Mouse (Mus musculus) CH12.LX (cell line): Measurements from ENCODE around the gene Plxna2. TPM values are rescaled to one million over a fixed set of nuclear protein-coding genes. Genes with fewer than 3 reads are reported as not detected.

Experiments used
- DNase-seq: peaks from one replicate; pipeline ENCODE4 v3.0.0-alpha.2; 2013; ENCODE audit errors: extremely low read depth
- H3K27ac ChIP-seq: 2 replicates; pipeline ENCODE4 v1.5.1; 2012; ENCODE audit warnings: low read depth, mild to moderate bottlenecking, control low read depth, moderate library complexity; ENCODE audit not compliant: insufficient read depth
- H3K27me3 ChIP-seq: replicated peaks from 2 replicates; pipeline ENCODE3; 2012; ENCODE audit warnings: inconsistent platforms
- H3K36me3 ChIP-seq, 2 experiments: replicated peaks in 1 of 2; 2 replicates each; pipeline versions ENCODE3 to v1.6.1; 2012; ENCODE audit warnings: inconsistent platforms in 1 of 2, low read length in 1 of 2, mild to moderate bottlenecking in 1 of 2, mixed read lengths in 1 of 2, moderate library complexity in 1 of 2; ENCODE audit not compliant: control insufficient read depth in 1 of 2, insufficient read depth in 1 of 2
- H3K4me1 ChIP-seq, 2 experiments: 2 replicates each; pipeline ENCODE4 v1.6.1; 2012; ENCODE audit warnings: inconsistent platforms in 1 of 2, moderate library complexity in 1 of 2; ENCODE audit not compliant: insufficient read depth in 2 of 2, control insufficient read depth in 1 of 2
- H3K4me2 ChIP-seq: 2 replicates; pipeline ENCODE4 v1.6.1; 2012; ENCODE audit warnings: low read depth, mild to moderate bottlenecking, control low read depth; ENCODE audit not compliant: poor library complexity, insufficient read depth, severe bottlenecking
- H3K4me3 ChIP-seq, 3 experiments: fragments of 150-350 bp in 1 of 3; sonication (generic) in 1 of 3; replicated peaks in 1 of 3; 2 replicates each; pipeline versions ENCODE3 to v1.5.1; 2011 to 2012; ENCODE audit warnings: low read depth in 2 of 3, low read length in 2 of 3, mild to moderate bottlenecking in 2 of 3, moderate library complexity in 2 of 3, control low read depth in 1 of 3, improper control_type of control experiment in 1 of 3, inconsistent platforms in 1 of 3, mixed read lengths in 1 of 3; ENCODE audit not compliant: poor library complexity in 1 of 3
- H3K79me2 ChIP-seq: replicated peaks from 2 replicates; pipeline ENCODE4 v1.6.1; 2012; ENCODE audit warnings: mild to moderate bottlenecking, moderate library complexity; ENCODE audit not compliant: control insufficient read depth, poor library complexity, insufficient read depth, severe bottlenecking; ENCODE audit errors: extremely low read depth
- H3K9ac ChIP-seq: 2 replicates; pipeline ENCODE4 v1.6.1; 2012; ENCODE audit warnings: low read depth, mild to moderate bottlenecking, control low read depth, moderate library complexity; ENCODE audit not compliant: insufficient read depth
- H3K9me3 ChIP-seq: replicated peaks from 2 replicates; pipeline ENCODE3; 2012; ENCODE audit warnings: low read length, inconsistent platforms, mixed read lengths
- BHLHE40 ChIP-seq: IDR thresholded peaks from 2 replicates; pipeline ENCODE4 v1.6.1; 2011; ENCODE audit warnings: mild to moderate bottlenecking, low read depth, low read length, improper control_type of control experiment
- CHD1 ChIP-seq: IDR thresholded peaks from 2 replicates; pipeline ENCODE4 v1.6.1; 2012; ENCODE audit warnings: low read depth, low read length, improper control_type of control experiment, inconsistent platforms
- CTCF ChIP-seq, 2 experiments: IDR thresholded peaks in 1 of 2; conservative IDR thresholded peaks in 1 of 2; 2 replicates each; pipeline ENCODE4 v1.5.1; 2011 to 2012; ENCODE audit warnings: low read depth in 2 of 2, low read length in 2 of 2, improper control_type of control experiment in 1 of 2, inconsistent platforms in 1 of 2, mild to moderate bottlenecking in 1 of 2, moderate library complexity in 1 of 2
- E2F4 ChIP-seq: IDR thresholded peaks from 2 replicates; pipeline ENCODE4 v1.6.1; 2011; ENCODE audit warnings: low read depth, low read length, improper control_type of control experiment; ENCODE audit not compliant: insufficient replicate concordance
- ELF1 ChIP-seq: IDR thresholded peaks from 2 replicates; pipeline ENCODE4 v1.6.1; 2014; ENCODE audit warnings: low read depth, mild to moderate bottlenecking, inconsistent platforms, low read length, improper control_type of control experiment
- HCFC1 ChIP-seq: IDR thresholded peaks from 2 replicates; pipeline ENCODE4 v1.6.1; 2012; ENCODE audit warnings: low read depth, mild to moderate bottlenecking, inconsistent platforms, low read length, improper control_type of control experiment
- JUN ChIP-seq: IDR thresholded peaks from 2 replicates; pipeline ENCODE4 v1.6.1; 2011; ENCODE audit warnings: low read depth, mild to moderate bottlenecking, low read length, improper control_type of control experiment, moderate library complexity; ENCODE audit not compliant: insufficient read depth
- KAT2A ChIP-seq: IDR thresholded peaks from 2 replicates; pipeline ENCODE4 v1.6.1; 2012; ENCODE audit warnings: low read length, improper control_type of control experiment, inconsistent platforms; ENCODE audit not compliant: insufficient replicate concordance
- MAFK ChIP-seq: IDR thresholded peaks from 2 replicates; pipeline ENCODE4 v1.6.1; 2011; ENCODE audit warnings: low read length, improper control_type of control experiment; ENCODE audit not compliant: insufficient replicate concordance
- MEF2A ChIP-seq: IDR thresholded peaks from 2 replicates; pipeline ENCODE4 v1.6.1; 2014; ENCODE audit warnings: low read depth, mild to moderate bottlenecking, inconsistent platforms, low read length, improper control_type of control experiment, borderline replicate concordance
- MXI1 ChIP-seq: IDR thresholded peaks from 2 replicates; pipeline ENCODE4 v1.6.1; 2011; ENCODE audit warnings: mild to moderate bottlenecking, low read depth, low read length, improper control_type of control experiment
- MYC ChIP-seq: IDR thresholded peaks from 2 replicates; pipeline ENCODE4 v1.6.1; 2011; ENCODE audit warnings: low read depth, mild to moderate bottlenecking, improper control_type of control experiment, low read length
- NRF1 ChIP-seq: IDR thresholded peaks from 2 replicates; pipeline ENCODE4 v1.6.1; 2014; ENCODE audit warnings: low read depth, mild to moderate bottlenecking, inconsistent platforms, low read length, improper control_type of control experiment, moderate library complexity
- PAX5 ChIP-seq: IDR thresholded peaks from 2 replicates; pipeline ENCODE4 v1.6.1; 2012; ENCODE audit warnings: low read length, inconsistent platforms, mixed read lengths
- POLR2A ChIP-seq: IDR thresholded peaks from 2 replicates; pipeline ENCODE4 v1.6.1; 2011; ENCODE audit warnings: low read depth, mild to moderate bottlenecking, improper control_type of control experiment, low read length
- RAD21 ChIP-seq: IDR thresholded peaks from 2 replicates; pipeline ENCODE4 v1.6.1; 2011; ENCODE audit warnings: low read depth, mild to moderate bottlenecking, low read length, improper control_type of control experiment, moderate library complexity
- SIN3A ChIP-seq: IDR thresholded peaks from 2 replicates; pipeline ENCODE4 v1.6.1; 2012; ENCODE audit warnings: low read length, improper control_type of control experiment, inconsistent platforms
- SMC3 ChIP-seq: IDR thresholded peaks from 2 replicates; pipeline ENCODE4 v1.6.1; 2011; ENCODE audit warnings: low read depth, low read length, improper control_type of control experiment
- TCF12 ChIP-seq: IDR thresholded peaks from 2 replicates; pipeline ENCODE4 v1.6.1; 2014; ENCODE audit warnings: low read depth, mild to moderate bottlenecking, inconsistent platforms, low read length, improper control_type of control experiment
- USF1 ChIP-seq: IDR thresholded peaks from 2 replicates; pipeline ENCODE4 v1.6.1; 2014; ENCODE audit warnings: low read depth, mild to moderate bottlenecking, inconsistent platforms, low read length, improper control_type of control experiment
- ZMIZ1 ChIP-seq: IDR thresholded peaks from 2 replicates; pipeline ENCODE4 v1.6.1; 2012; ENCODE audit warnings: low read depth, mild to moderate bottlenecking, inconsistent platforms, low read length, improper control_type of control experiment
- ZNF384 ChIP-seq: IDR thresholded peaks from 2 replicates; pipeline ENCODE4 v1.6.1; 2012; ENCODE audit warnings: low read depth, low read length, improper control_type of control experiment, inconsistent platforms
- dilution Hi-C: fragments of 300-500 bp; cut with MboI; formaldehyde crosslinking; loops from 2 replicates; pipeline ENCODE4 v1.14.3; 2020; ENCODE audit warnings: low sequenced_read_pairs; ENCODE audit not compliant: extremely low pct_unique_long_range_greater_than_20kb, extremely low pct_ligation_motif_present
- in situ Hi-C: fragments of 300-500 bp; cut with MboI; formaldehyde crosslinking; loops from 3 replicates; pipeline ENCODE4 v1.14.3; 2019; ENCODE audit warnings: low sequenced_read_pairs, low pct_ligation_motif_present, low pct_unique_long_range_greater_than_20kb, mixed read lengths
- polyA plus RNA-seq: library from polyadenylated mRNA; unstranded; fragments of >175 nt; gene quantifications from 2 replicates; pipeline ENCODE4 v1.2.1, GENCODE M21; 2012; ENCODE audit warnings: low read depth; ENCODE audit not compliant: insufficient read length
- total RNA-seq, 2 experiments: library from RNA; depleted of rRNA; stranded (reverse); fragments of 300-350 nt in 1 of 2; fragments of >200 nt in 1 of 2; gene quantifications; 2 replicates each; pipeline ENCODE4 v1.2.3; 2012 to 2014

Gene Plxna2
- total and polyA plus RNA-seq, 3 experiments, result 0.04 to 0.05 (median 0.04) TPM

GRCm38 (mm10) chr1:194616136-194616535 is 1.9 kb upstream of the Plxna2 start:
- H3K27ac ChIP-seq, result no peak overlapping the region
- H3K79me2 ChIP-seq, result no peaks in the 10 kb centered on the region
- no peaks in the 10 kb centered on the region for H3K36me3 ChIP-seq
- peaks cover 0 to 7% of the 10 kb centered on the region in 2 experiments; a peak in 2 of 4 replicates for H3K4me1 ChIP-seq
- no peak overlapping the region for H3K9ac ChIP-seq
- no peak overlapping the region for H3K4me2 ChIP-seq
- TF ChIP-seq USF1 (no peak), MYC (no peak)
- TF ChIP-seq, all 38 proteins: peak for 0
- in situ Hi-C loops, result loop anchor here (25.0 kb wide), 1 partner anchor 346 kb away; no protein-coding TSS in a partner anchor
- Histone ChIP-seq H3K27me3 (no peaks in the 10 kb centered on the region), H3K4me3 (no peak overlapping the region), H3K9me3 (no peaks in the 10 kb centered on the region)
- DNase-seq, result no peak
- dilution Hi-C loops, result no loop called here

DNA sequence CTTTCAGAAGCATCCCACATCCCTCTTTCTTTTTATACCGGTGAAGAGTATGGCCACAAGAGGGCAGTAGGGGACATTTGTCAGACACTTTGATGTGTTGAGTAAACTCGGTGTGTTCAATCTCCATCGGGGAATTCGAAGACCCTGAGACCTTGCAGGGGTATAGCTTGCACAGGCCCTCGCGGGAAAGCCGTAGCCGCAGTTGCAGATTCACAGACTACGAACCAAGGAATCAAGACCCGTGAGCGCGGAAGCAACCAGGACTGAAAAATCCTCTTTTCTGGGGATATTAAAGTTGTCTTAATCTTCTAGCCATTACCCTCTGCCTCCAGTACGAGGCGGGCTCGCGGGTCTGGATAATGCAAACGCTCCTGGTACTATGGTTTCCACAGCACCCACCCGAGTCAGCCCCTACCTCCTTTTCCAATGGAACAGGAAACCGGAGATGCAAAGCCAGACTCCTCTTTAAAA is 858 bp downstream of the Plxna2 start:
- Histone ChIP-seq H3K27me3 (no peaks in the 10 kb centered on the region), H3K4me3 (no peak overlapping the region)

DNA sequence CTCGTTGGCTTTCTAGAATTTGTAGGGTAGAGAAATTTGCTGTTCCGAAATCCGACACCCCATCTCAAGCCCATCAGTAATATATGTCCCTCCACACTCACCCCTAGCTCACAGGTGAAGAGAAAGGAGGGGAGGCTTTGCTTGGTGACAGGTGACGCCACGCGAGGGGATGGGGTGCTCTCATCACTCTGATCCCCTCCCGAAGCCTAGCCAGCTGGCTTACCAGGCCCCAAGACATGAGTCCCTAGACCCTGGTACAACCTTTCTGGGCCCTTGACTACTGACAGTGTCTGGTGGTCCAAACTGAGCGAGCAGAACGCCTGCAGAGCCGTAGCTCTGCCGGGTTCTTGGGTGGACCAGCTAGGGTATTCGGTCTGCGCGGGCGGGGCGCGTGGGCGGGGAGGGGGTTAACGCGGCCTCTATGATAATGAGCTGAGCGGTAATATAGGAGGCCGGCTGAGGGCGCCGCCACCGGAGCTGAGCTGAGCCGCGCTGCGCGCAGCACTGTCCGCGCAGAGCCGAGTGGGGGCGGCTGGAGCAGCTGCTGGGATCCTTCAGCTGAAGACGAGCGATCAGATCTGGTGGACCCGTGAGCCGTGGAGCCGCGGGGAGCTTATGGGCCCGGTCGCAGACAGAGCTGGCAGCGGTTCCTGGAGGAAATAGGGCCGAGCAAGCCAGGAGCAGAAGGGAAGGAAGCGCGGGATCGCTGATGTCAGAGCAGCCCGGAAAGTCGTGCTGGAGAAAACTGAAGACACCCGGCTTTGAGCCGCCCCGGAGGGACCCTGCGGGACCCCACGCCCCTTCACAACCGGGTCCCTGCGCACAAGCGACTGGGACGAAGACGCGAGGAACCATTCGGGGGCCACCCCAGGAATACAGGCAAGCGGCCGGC is 1.6 kb downstream of the Plxna2 start:
- Histone ChIP-seq H3K36me3 (no peaks in the 10 kb centered on the region), H3K4me2 (no peak overlapping the region), H3K27ac (no peak overlapping the region), H3K4me1 (no peaks in the 10 kb centered on the region), H3K27me3 (no peaks in the 10 kb centered on the region), H3K79me2 (no peaks in the 10 kb centered on the region), H3K4me3 (no peak overlapping the region), H3K9me3 (no peaks in the 10 kb centered on the region), H3K9ac (no peak overlapping the region)
- TF ChIP-seq CHD1 (no peak), PAX5 (no peak), JUN (no peak), NRF1 (no peak), MAFK (no peak), SIN3A (no peak), E2F4 (no peak), ZNF384 (no peak), KAT2A (no peak), MEF2A (no peak), TCF12 (no peak), ZMIZ1 (no peak), POLR2A (no peak), MXI1 (no peak), ELF1 (no peak)
- DNase-seq, result no peak
- in situ Hi-C loops (loop anchor here (25.0 kb wide), 1 partner anchor 343 kb away; no protein-coding TSS in a partner anchor), dilution Hi-C loops (no loop called here)

More for the DNA sequence above, 858 bp downstream of the Plxna2 start:
- no peak overlapping the region for H3K4me2 ChIP-seq
- H3K9ac ChIP-seq, result no peak overlapping the region
- H3K9me3 ChIP-seq, result no peaks in the 10 kb centered on the region
- TF ChIP-seq BHLHE40 (no peak), HCFC1 (no peak), SMC3 (peak; percentile 54), RAD21 (peak; percentile 36), USF1 (no peak), CTCF (conservative IDR thresholded peaks at IDR 0.05 in 1 of 2, IDR thresholded peaks at IDR 0.05 in 1 of 2; ENCODE audit: low read depth in 2 of 2, low read length in 2 of 2) (peak; percentile 21 to 70; a peak in 2 of 4 replicates)
- dilution Hi-C loops, result no loop called here
- H3K79me2 ChIP-seq, result no peaks in the 10 kb centered on the region
- no peaks in the 10 kb centered on the region for H3K36me3 ChIP-seq
- no peaks in the 10 kb centered on the region for H3K4me1 ChIP-seq
- H3K27ac ChIP-seq, result no peak overlapping the region
- peak; percentile 59 for DNase-seq
- in situ Hi-C loops, result loop anchor here (25.0 kb wide), 1 partner anchor 343 kb away; no protein-coding TSS in a partner anchor
